Mouse (Mus musculus) gonadal fat pad, adult 2 months (tissue): ENCODE data around the gene Echdc1. TPM values are rescaled to one million over a fixed set of nuclear protein-coding genes. Genes with fewer than 3 reads are reported as not detected.

ENCODE experiments used
- polyA plus RNA-seq: library from polyadenylated mRNA; depleted of rRNA; stranded (reverse); fragments of >200 nt; gene quantifications from 2 replicates; pipeline ENCODE4 v1.2.3, GENCODE M21; 2012; rRNA removed

The Echdc1 gene
- polyA plus RNA-seq, 1 experiment, result 17.9 TPM

Other genes starting within 250 kb of the Echdc1 start
- gene Soga3, start 169.3 kb upstream of the Echdc1 start, polyA plus RNA-seq, result 0.07 and 0.13 TPM in 2 replicates
- gene Gm49353, start 114.2 kb upstream of the Echdc1 start, polyA plus RNA-seq, result not detected in 2 replicates
- gene 9330159F19Rik, start 101.6 kb upstream of the Echdc1 start, polyA plus RNA-seq, result 3.1 and 3.2 TPM in 2 replicates
- gene Rnf146, start 49.3 kb downstream of the Echdc1 start, polyA plus RNA-seq, result 24.6 and 26.4 TPM in 2 replicates
- 2.9 and 3.0 TPM in 2 replicates for gene Rspo3, start 222.7 kb downstream of the Echdc1 start, polyA plus RNA-seq